22 mouse cellular contexts compared by ENCODE assay signal in the genomic region with DNA sequence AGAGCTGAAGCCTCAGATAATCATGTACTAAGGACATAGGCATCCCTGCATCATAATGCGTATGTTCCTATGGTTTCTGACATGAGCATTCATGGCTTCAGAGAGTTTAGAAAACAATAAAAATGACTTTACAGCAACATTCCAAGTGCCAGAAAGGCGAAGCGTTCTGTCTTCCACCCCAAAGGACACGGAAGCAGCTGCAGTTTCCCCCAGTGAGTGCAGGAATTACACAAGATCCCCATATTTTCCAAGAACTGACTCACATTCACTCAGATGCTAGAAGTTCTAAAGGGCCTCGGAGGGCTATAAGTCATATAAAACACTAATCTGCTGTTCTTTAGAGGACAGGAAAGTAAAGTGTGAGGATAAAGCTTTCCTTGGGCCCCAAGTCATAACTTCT.
DNase-seq lines count a peak whose midpoint lies in the region; ATAC-seq and TF ChIP-seq lines count a peak whose summit lies in the region.
"Had no signal": no experiment of that assay in that cellular context is flagged by ENCODE, and none has a peak within 500 bp of the region (broad histone marks: within the 10 kb centered on the region; RNA-seq: fewer than 3 reads in every experiment).

No protein-coding gene starts in this region.

- peak; percentile 33 for DNase-seq in kidney, postnatal 0 days (ENCODE audit: low spot score)
- DNase-seq in limb, embryonic 10.5 days (ENCODE audit: low spot score), result no peak
- peak; percentile 57 for DNase-seq in limb, embryonic 14.5 days (ENCODE audit: low spot score)
- no peak for DNase-seq in retina, postnatal 1 day
- DNase-seq in cerebellum, postnatal 36 days, result no peak
- DNase-seq: adrenal gland, adult 2 months; adrenal gland, postnatal 25 days; cerebellum, adult 11-12 months; cerebellum, adult 8-10 months; cerebellum, postnatal 10 days; forebrain, postnatal 0 days; gastrocnemius, postnatal 25 days; heart, postnatal 36 days had no signal

- 74% methylated on average over 5 of the region's 5 CpGs for WGBS in kidney, postnatal 0 days
- 70% methylated on average over 5 of the region's 5 CpGs for WGBS in kidney, embryonic 15.5 days
- 89% methylated on average over 5 of the region's 5 CpGs for WGBS in limb, embryonic 10.5 days
- 32% methylated on average over 5 of the region's 5 CpGs for WGBS in limb, embryonic 14.5 days

- H3K36me3 ChIP-seq in kidney, postnatal 0 days (ENCODE audit: insufficient read depth, low read length), result no peaks in the 10 kb centered on the region
- no peaks in the 10 kb centered on the region for H3K36me3 ChIP-seq in kidney, embryonic 15.5 days
- H3K36me3 ChIP-seq in limb, embryonic 10.5 days, result no peaks in the 10 kb centered on the region
- no peaks in the 10 kb centered on the region for H3K36me3 ChIP-seq in limb, embryonic 14.5 days (ENCODE audit: control insufficient read depth, insufficient read depth, low read length)
- H3K36me3 ChIP-seq: hindbrain, embryonic 10.5 days had no signal

- no peak for TF ChIP-seq POLR2A in embryonic fibroblast, embryonic 13.5 days (IDR thresholded peaks at IDR 0.05; ENCODE audit: low read depth, low read length)
- TF ChIP-seq POLR2A in limb, embryonic 14.5 days (IDR thresholded peaks at IDR 0.05; ENCODE audit: borderline replicate concordance, extremely low read depth, insufficient read depth, insufficient read length), result no peak

- no peak overlapping the region for H3K4me2 ChIP-seq in kidney, postnatal 0 days (ENCODE audit: low read length)
- no peak overlapping the region for H3K4me2 ChIP-seq in kidney, embryonic 15.5 days
- no peak overlapping the region for H3K4me2 ChIP-seq in limb, embryonic 14.5 days (replicated peaks; ENCODE audit: low read depth, low read length, severe bottlenecking)
- H3K4me2 ChIP-seq: heart, embryonic 11.5 days; hindbrain, embryonic 14.5 days had no signal

- no peak overlapping the region for H3K27ac ChIP-seq in kidney, postnatal 0 days
- no peak overlapping the region for H3K27ac ChIP-seq in kidney, embryonic 15.5 days
- peak overlapping the region; percentile 17; the same call in 1 of the 2 replicates for H3K27ac ChIP-seq in embryonic fibroblast, embryonic 13.5 days (ENCODE audit: insufficient read depth, low read length)
- H3K27ac ChIP-seq in limb, embryonic 10.5 days, result peak overlapping the region; percentile 61
- H3K27ac ChIP-seq in limb, embryonic 14.5 days (replicated peaks; ENCODE audit: low read depth, low read length), result peak overlapping the region; percentile 30; the same call in 1 of the 2 replicates
- H3K27ac ChIP-seq: hindbrain, embryonic 10.5 days; hindbrain, embryonic 14.5 days; hindbrain, postnatal 0 days had no signal

- no peaks in the 10 kb centered on the region for H3K9me3 ChIP-seq in kidney, postnatal 0 days (replicated peaks; ENCODE audit: low read length)
- H3K9me3 ChIP-seq in kidney, embryonic 15.5 days (replicated peaks), result no peaks in the 10 kb centered on the region
- H3K9me3 ChIP-seq in limb, embryonic 10.5 days (replicated peaks), result no peaks in the 10 kb centered on the region
- H3K9me3 ChIP-seq in limb, embryonic 14.5 days (ENCODE audit: control insufficient read depth, low read length), result no peaks in the 10 kb centered on the region
- H3K9me3 ChIP-seq: hindbrain, embryonic 10.5 days had no signal

- H3K9ac ChIP-seq in kidney, postnatal 0 days (ENCODE audit: low read depth, low read length), result no peak overlapping the region
- no peak overlapping the region for H3K9ac ChIP-seq in kidney, embryonic 15.5 days
- no peak overlapping the region for H3K9ac ChIP-seq in limb, embryonic 14.5 days (ENCODE audit: low read depth, low read length, severe bottlenecking)
- H3K9ac ChIP-seq: forebrain, postnatal 0 days; hindbrain, embryonic 14.5 days had no signal

- no peaks in the 10 kb centered on the region for H3K4me1 ChIP-seq in kidney, postnatal 0 days (replicated peaks; ENCODE audit: insufficient read depth, low read length)
- H3K4me1 ChIP-seq in kidney, embryonic 15.5 days, result no peaks in the 10 kb centered on the region
- H3K4me1 ChIP-seq in embryonic fibroblast, embryonic 13.5 days (ENCODE audit: control insufficient read depth, insufficient read depth, low read length), result peaks cover 5% of the 10 kb centered on the region
- peaks cover 65% of the 10 kb centered on the region for H3K4me1 ChIP-seq in limb, embryonic 10.5 days
- H3K4me1 ChIP-seq in limb, embryonic 14.5 days (ENCODE audit: control insufficient read depth, insufficient read depth, low read length), result peaks cover 23% of the 10 kb centered on the region

- ATAC-seq in kidney, postnatal 0 days (replicated peaks; ENCODE audit: low FRiP score, low read depth), result no peak
- ATAC-seq in kidney, embryonic 15.5 days (replicated peaks; ENCODE audit: low FRiP score), result no peak
- peak; percentile 58; the same call in 1 of the 2 replicates for ATAC-seq in limb, embryonic 14.5 days (ENCODE audit: low FRiP score, low read depth)
- ATAC-seq: CD4-positive, CD25-positive, alpha-beta regulatory T cell, adult 4 months; forebrain, embryonic 14.5 days; forebrain, postnatal 0 days; hindbrain, postnatal 0 days; inflammation-experienced regulatory T-cells, adult 6 months had no signal

- H3K4me3 ChIP-seq in kidney, postnatal 0 days (replicated peaks; ENCODE audit: low read depth, low read length), result no peak overlapping the region
- H3K4me3 ChIP-seq in kidney, embryonic 15.5 days (replicated peaks), result no peak overlapping the region
- H3K4me3 ChIP-seq in embryonic fibroblast, embryonic 13.5 days (ENCODE audit: insufficient read depth, low read length), result no peak overlapping the region
- no peak overlapping the region for H3K4me3 ChIP-seq in limb, embryonic 10.5 days
- H3K4me3 ChIP-seq in limb, embryonic 14.5 days (replicated peaks; ENCODE audit: low read length), result no peak overlapping the region
- H3K4me3 ChIP-seq: hindbrain, embryonic 10.5 days had no signal

- no peak for TF ChIP-seq CTCF in kidney, postnatal 0 days (IDR thresholded peaks at IDR 0.05; ENCODE audit: low read depth)
- TF ChIP-seq CTCF in embryonic fibroblast, embryonic 13.5 days (IDR thresholded peaks at IDR 0.05; ENCODE audit: borderline replicate concordance, insufficient read depth, low read length), result no peak

- no peaks in the 10 kb centered on the region for H3K27me3 ChIP-seq in kidney, postnatal 0 days (ENCODE audit: insufficient read depth, low read length)
- no peaks in the 10 kb centered on the region for H3K27me3 ChIP-seq in kidney, embryonic 15.5 days
- H3K27me3 ChIP-seq in limb, embryonic 10.5 days (ENCODE audit: low read depth, poor library complexity, severe bottlenecking), result no peaks in the 10 kb centered on the region
- no peaks in the 10 kb centered on the region for H3K27me3 ChIP-seq in limb, embryonic 14.5 days (ENCODE audit: control insufficient read depth, insufficient read depth, low read length)

Comparison
In these comparisons a context has a peak if more than half of its experiments do, and no peak if none do; other contexts are left out.
1. DNase-seq: peak in kidney, postnatal 0 days (single experiment) and limb, embryonic 14.5 days (single experiment); none in limb, embryonic 10.5 days (single experiment), retina, postnatal 1 day (single experiment) and cerebellum, postnatal 36 days (0 of 2).
2. H3K27ac ChIP-seq: peak in embryonic fibroblast, embryonic 13.5 days (single experiment), limb, embryonic 10.5 days (single experiment) and limb, embryonic 14.5 days (single experiment); none in kidney, postnatal 0 days (single experiment) and kidney, embryonic 15.5 days (single experiment).